Mouse (Mus musculus) gastrocnemius, postnatal 25 days (tissue): ENCODE results near the gene Rad51d. TPM values are rescaled to one million over a fixed set of nuclear protein-coding genes. Genes with fewer than 3 reads are reported as not detected.

Experiments used
- DNase-seq: peaks from one replicate; pipeline ENCODE4 v3.0.0; 2022
- total RNA-seq, 2 experiments: library from RNA; stranded (reverse); gene quantifications; 1 replicate in 1 of 2; 2 replicates in 1 of 2; pipeline ENCODE4 v1.2.3; 2021

Rad51d gene
- total RNA-seq, 2 experiments from 2014 or later, result 3.4 to 5.0 TPM

- DNase-seq, result no peak
These were observed 1.5 kb upstream of the Rad51d start, which contains the start of gene Fndc8 for GRCm38 (mm10) chr11:82891936-82892335. TSS of gene Fndc8 (plus strand) at chr11:82892124.

- DNase-seq, result no peak
These were observed 681 bp downstream of the Rad51d start for GRCm38 (mm10) chr11:82889524-82890341.

GRCm38 (mm10) chr11:82888491-82888946 lies 1.9 kb downstream of the Rad51d start:
- DNase-seq, result no peak

- no peak for DNase-seq
These were observed 3.9 kb downstream of the Rad51d start for GRCm38 (mm10) chr11:82886559-82886958.

- DNase-seq, result no peak
These were observed 7.2 kb downstream of the Rad51d start for GRCm38 (mm10) chr11:82883180-82883579.

- no peak for DNase-seq
These were observed 12.6 kb downstream of the Rad51d start for GRCm38 (mm10) chr11:82877726-82878344.

- no peak for DNase-seq
These were observed 14.8 kb downstream of the Rad51d start for GRCm38 (mm10) chr11:82875631-82876030.

- no peak for DNase-seq
These were observed 15.5 kb downstream of the Rad51d start for GRCm38 (mm10) chr11:82874924-82875323.

GRCm38 (mm10) chr11:82871031-82871446 lies 19.4 kb downstream of the Rad51d start, which contains the start of gene Rffl:
TSS of gene Rffl (minus strand) at chr11:82871210.
- peak; percentile 92 for DNase-seq

GRCm38 (mm10) chr11:82870173-82871030 lies 20.0 kb downstream of the Rad51d start:
- DNase-seq, result peak; percentile 75

- DNase-seq, result peak; percentile 11
These were observed 20.8 kb downstream of the Rad51d start for GRCm38 (mm10) chr11:82869506-82870172.

GRCm38 (mm10) chr11:82867956-82868355 lies 22.5 kb downstream of the Rad51d start:
- DNase-seq, result no peak

- DNase-seq, result no peak
These were observed 23.4 kb downstream of the Rad51d start for GRCm38 (mm10) chr11:82866850-82867564.

GRCm38 (mm10) chr11:82865957-82866356 lies 24.5 kb downstream of the Rad51d start:
- no peak for DNase-seq

GRCm38 (mm10) chr11:82863488-82863931 lies 26.9 kb downstream of the Rad51d start:
- no peak for DNase-seq

GRCm38 (mm10) chr11:82863059-82863458 lies 27.4 kb downstream of the Rad51d start:
- no peak for DNase-seq

GRCm38 (mm10) chr11:82862638-82863037 lies 27.8 kb downstream of the Rad51d start:
- no peak for DNase-seq

GRCm38 (mm10) chr11:82861558-82861957 lies 28.9 kb downstream of the Rad51d start:
- no peak for DNase-seq

GRCm38 (mm10) chr11:82860759-82861158 lies 29.7 kb downstream of the Rad51d start:
- no peak for DNase-seq

- no peak for DNase-seq
These were observed 33.0 kb downstream of the Rad51d start for GRCm38 (mm10) chr11:82857307-82857848.

- no peak for DNase-seq
These were observed 34.4 kb downstream of the Rad51d start for GRCm38 (mm10) chr11:82856032-82856431.
